Mouse (Mus musculus) erythroblast, adult 5-6 weeks (primary cell): ENCODE measurements around the gene Phlda2. TPM values are rescaled to one million over a fixed set of nuclear protein-coding genes. Genes with fewer than 3 reads are reported as not detected.

Experiments used
- ATAC-seq: replicated peaks from 2 replicates; pipeline ENCODE4 v1.8.0; 2016; ENCODE audit warnings: moderate number of reproducible peaks, mild to moderate bottlenecking, moderate TSS enrichment, inconsistent platforms; ENCODE audit not compliant: poor library complexity, low FRiP score, severe bottlenecking
- total RNA-seq, 2 experiments: library from RNA; stranded (forward) in 1 of 2; stranded (reverse) in 1 of 2; fragments of 150-400 nt in 1 of 2; fragments of 200-764, 138-1000 nt in 1 of 2; gene quantifications; 2 replicates each; pipeline versions ENCODE4 v1.2.3 to v1.2.4; 2015 to 2017; ENCODE audit warnings: low replicate concordance in 2 of 2

The Phlda2 gene
- total RNA-seq, 2 experiments from 2014 or later, result not detected

DNA sequence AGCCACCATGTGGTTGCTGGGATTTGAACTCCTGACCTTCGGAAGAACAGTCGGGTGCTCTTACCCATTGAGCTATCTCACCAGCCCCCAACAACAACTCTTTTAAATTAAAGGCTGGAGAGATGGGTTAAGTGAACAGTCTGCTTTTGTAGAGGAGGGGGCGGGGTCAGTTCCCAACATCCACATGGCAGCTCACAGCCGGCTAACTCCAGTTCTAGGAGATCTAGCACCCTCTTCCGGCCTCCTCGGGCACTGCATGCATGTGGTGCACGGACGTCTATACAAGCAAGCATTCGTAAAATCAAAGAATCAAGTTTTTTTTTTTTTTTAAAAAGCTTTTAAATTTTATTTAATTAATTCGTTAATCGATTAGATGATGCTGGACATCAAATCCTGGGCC lies 2.9 kb upstream of the Phlda2 start:
- ATAC-seq, result peak; percentile 68

DNA sequence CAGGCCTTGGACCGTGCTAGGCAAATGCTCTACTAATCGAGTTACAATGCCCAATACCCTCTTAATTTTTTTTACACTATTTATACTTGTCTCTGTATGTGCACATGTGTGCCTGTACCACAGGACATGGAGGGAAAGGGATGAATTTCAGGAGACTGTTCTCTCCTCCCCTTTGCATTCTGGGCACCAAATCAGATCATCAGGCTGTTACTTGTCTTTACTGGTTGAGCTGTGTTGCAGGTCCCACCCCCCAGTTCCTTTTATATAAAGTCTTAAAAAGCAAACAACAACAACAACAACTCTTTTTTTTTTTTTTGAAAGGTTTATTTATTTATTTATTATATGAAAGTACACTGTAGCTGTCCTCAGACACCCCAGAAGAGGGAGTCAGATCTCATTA lies 2.5 kb upstream of the Phlda2 start:
- no peak for ATAC-seq

DNA sequence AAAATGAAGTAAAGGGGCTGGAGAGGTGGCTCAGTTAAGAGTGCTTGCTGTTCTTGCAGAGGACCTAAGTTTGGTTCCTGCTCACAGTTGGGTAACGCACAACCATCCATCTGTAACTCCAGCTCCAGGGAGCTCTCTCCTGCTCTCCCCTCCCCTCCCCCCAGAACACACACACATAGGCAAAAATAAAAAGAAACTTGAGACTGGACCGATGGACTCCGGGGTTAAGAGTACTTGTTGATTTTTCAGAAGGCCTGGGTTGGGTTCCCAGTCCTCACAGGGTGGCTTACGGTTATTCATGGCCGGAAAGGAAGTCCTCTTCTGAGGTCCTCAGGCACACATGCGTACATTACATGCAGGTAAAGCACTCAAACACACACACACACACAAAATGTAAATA lies 976 bp upstream of the Phlda2 start:
- ATAC-seq, result no peak

DNA sequence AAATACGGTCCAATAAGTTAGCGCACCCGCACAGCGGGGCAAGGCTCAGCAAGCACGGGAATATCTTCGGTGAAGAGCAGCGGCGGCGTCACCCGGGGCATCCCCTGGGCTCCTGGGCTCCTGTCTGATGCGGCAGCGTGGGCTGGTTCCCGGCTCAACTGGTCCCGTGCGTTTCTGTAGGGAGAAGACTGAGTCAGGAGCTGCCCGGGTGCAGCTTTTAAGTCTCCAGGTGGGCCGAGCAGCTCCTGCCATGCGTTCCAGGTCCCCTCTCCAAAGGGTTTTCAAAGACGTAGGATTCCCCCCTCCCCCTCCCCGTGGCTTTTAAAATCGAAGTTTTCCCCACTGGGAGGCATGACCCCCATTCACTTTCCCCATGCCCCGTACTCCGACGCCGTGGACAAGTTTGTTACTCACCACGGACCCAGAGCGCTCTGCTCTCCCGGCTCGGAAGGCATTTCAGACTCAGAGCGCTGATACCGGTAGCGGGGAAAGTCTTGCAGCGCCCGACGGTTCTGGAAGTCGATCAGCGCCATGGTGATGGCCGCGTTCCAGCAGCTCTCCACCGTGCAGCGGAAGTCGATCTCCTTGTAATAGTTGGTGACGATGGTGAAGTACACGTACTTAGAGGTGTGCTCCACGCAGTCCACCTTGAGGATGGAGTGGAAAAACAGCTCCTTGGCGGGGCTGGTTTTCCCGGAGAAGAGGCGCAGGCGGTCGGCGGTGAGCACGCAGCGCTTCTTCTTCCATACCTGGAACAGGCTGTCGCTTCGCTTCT lies 1.1 kb downstream of the Phlda2 start:
- no peak for ATAC-seq

DNA sequence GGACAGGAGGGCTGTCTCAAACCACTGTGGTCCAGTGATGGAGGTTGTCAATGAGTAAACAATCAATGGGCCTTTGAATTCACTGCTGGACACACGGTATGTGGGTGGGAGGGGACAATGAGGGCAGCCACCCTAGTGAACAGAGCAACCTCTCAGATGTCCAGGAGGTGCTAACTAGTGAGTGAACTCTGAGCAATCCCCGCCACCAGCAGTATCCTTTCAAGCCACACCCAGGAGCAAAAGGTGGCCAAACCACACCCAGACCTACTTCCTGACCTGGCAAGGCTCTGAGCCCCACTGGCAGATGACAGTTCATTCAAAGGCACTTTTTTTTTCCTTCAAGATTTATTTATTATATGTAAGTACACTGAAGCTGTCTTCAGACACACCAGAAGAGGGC lies 2.0 kb downstream of the Phlda2 start:
- no peak for ATAC-seq

DNA sequence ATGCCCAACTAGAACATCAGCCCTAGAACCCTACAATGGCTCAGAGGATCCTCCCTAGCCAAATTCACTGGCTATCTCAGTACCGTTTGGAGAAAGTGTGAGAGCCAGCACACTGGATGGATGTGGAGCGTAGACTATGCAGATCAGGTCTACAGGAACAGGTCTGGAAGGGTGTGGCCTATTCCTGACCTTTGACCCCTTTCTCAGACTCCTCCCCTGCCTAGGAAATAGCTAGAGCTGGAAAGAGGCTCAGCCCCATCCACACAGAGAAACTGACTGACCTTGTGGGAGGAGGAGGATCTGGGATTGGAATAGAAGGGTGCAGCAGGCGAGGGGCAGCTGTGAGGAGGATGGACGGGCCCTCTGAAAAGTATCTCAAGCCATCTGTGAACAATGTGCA lies 4.4 kb downstream of the Phlda2 start:
- no peak for ATAC-seq

DNA sequence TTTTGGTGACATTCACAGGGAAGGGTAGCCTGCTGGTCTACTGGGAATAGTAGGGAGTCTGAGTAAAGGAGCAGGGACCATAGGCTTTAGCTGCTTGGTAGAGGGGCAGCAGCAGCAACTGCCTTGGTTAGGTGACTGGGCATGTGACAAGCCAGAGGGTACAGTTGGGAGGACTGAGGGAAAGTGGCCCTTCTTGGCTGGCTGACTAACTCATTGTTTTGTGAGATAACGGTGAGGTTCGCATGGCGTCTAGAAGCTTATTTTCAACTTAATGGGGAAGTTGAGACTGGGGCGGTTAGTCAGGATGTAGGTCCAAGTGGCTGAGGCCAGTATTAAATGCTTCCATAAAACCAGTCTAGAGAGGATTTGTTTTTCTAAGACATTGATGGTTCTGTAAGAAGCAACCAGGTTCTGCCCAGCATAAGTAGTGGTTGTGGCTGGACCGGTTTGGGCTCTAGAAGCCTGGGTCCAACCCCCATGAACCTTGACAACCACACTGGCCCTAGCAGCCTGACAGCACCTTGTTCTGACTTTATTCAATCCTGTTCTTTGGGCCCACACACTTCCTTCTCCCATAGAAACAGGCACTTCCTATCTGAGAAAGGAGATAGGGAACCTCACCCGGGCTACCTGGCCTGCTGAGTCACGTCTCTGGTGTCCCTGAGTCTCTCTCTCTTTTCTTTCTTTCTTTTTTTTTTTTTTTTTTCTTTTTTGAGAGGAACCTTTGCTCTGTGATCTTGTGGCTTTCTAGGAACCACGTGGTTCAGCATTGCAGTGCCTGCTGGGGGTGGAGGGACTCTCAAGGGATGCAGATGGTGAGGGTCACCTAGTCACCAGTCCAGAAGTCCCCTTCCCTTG lies 7.6 kb downstream of the Phlda2 start:
- no peak for ATAC-seq

DNA sequence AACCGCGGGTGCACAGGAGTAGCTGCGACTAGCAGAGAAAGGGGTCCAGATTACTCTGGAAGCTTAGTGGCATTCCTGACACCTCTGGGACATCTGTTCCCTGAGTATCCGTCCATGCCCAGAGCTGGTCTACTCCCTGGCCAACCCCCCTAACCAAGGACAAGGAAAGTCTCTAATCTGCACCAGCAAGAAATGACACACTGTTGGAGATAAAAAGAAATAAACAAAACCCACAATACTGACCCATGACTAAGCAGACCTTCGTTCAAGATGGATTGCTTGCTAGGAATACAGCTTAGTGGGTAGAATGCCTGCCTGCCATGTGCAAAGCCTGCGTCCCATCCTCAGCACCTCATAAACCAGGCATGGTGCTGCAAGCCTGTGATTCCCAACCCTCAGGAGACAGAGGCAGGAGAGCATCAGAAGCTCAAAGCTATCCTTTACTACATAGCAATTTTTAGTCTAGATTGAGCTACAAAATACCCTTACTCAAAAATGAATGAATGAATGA lies 9.3 kb downstream of the Phlda2 start:
- no peak for ATAC-seq

DNA sequence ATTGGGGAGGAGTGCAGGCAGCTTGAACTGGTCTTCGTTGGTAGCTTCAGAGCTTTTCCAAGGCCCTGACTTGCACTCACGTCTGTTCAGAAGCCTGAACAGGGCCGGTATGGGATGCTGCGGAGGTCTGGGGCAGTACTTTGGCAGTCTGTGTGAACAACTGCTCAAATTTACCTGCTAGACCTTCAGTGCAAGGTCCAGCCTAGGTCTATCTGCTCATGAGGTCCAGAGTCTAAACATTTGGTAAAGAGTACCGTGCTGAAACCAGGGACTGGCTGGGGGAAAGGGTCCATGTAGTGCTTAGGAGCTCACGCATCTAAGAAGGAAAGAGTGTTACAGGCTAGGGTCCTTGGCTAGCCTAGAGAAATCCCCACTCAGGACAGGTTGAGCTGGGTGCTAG lies 13.2 kb downstream of the Phlda2 start:
- ATAC-seq, result no peak

DNA sequence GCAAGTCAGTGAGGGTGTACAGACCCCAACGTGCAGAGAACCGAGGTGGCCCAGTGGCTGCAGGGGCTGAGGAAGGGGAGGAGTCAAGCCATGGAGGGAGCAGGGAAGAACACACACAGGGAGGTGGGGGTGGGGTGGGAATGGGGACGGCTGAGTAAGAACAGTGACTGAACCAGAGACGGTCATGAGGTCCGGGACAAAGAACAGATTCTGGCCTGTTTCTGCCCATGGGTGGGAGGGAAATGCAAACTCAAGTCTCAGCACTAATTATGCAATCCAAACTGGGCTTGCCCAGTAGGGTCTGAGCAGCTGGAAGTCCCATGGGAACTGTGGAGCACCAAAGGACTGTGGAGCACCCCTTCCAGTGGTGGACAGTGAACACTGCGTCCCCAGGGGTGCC lies 20.4 kb downstream of the Phlda2 start:
- no peak for ATAC-seq

DNA sequence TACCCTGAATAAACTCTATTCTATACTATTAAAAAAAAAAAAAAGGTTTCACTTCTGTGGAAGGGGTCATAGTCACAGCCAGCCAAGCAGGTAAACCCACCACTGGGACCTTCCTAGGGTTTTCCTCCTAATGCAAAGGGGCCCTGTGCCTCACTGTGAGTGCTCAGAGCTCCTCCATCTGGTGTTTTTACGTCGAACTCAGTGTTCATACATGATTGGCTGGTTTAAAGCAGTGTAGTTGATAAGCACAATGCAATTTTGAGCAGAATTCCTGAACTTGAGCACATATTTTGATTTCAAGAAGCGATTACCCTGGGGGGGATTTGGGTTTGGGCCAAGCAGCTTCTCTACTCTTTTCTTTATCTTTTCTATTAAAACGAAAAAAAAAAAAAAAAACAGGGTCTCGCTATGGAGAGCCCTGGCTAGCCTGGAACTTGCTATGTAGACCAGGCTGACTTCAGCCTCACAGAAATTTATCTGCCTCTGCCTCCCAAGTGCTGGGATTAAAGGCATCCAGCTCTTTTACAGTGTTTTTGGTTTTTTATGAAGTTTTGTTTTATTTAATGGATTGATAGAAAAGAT lies 21.1 kb downstream of the Phlda2 start:
- no peak for ATAC-seq

DNA sequence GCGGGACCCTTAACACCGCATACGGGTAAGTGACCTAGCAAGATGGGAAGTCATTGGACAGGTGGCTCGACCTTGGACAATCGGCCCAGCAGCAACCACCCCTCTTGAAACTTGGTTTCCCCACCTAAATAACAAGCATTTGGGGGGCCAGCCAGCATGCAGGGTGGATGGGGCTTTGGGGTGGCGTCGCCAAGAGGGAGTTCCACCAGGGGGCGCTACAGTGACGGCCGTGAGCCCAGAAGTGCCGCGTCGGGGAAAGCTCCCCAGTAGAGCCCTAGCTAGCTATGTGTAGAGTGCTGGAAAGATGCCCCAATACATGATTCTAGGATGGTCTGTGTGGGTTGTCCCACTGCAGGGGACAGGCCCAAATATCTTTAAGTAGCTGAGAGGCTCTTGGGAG lies 22.5 kb downstream of the Phlda2 start:
- peak; percentile 75 for ATAC-seq

DNA sequence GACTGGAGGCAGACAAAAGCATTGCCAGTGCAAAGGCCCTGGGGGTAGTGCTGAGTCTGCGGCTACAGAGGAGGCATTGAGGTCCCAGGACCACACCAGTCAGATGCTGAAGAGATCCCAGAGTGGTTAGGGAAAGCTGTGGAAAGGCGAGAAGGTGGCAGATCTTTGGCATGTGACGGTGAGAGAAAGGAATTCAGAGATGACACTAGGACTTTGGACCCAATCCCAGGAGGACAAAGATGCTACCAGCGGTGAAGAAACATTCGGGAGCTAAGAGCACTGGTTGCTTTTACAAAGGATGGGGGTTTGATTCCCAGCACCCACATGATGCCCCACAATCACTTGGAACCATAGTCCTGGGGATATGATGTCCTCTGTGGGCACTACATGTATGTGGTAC lies 25.1 kb downstream of the Phlda2 start:
- ATAC-seq, result no peak

DNA sequence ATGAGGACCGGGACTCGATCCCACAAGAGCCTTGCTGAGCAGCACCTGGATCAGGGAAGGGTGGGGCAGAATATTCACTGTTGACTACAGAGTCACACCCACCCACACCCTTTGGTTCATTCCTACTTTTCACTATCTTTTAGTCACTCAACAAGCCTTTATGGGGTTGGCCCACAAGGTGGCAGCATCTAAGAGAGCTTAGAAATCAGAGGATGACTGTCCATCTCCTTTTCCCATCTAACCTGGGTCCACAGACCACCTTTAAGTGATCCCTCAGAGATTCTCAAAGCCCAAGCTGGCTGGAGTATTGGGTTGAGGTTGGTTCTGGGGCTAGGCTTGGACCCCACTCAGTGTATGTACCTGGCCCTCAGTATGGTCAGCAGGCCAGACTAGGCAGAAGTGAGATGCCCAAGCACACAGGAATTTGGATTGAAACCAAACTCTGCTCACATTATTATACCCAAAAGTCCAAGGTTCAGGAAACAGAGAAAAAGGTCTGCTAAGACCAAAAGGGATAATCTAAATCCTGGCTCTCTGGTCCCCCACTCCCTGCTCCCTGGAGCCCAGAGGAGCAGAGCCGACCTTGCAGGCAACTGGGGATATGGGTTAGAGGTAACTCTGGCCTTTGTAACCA lies 26.1 kb downstream of the Phlda2 start:
- no peak for ATAC-seq

DNA sequence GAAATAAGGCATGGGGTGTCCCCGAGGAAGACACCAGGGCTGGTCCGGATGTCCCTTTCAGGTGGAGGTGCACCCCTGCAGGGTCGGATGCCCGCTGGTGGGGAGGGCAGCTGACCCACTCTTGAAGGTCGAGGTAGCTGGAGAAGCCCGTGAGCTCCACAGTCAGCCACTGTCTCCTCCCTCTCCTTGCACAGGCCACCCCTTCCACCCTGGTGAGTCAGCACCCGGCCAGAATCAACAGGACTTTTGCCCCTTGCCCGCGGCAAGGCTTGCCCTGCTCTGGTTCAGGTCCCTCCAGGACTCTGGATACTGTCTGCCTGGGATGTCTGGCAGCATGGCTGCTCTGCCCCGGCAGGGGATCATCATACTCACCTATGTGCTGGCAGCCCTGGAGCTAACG lies 27.1 kb downstream of the Phlda2 start:
- ATAC-seq, result no peak

DNA sequence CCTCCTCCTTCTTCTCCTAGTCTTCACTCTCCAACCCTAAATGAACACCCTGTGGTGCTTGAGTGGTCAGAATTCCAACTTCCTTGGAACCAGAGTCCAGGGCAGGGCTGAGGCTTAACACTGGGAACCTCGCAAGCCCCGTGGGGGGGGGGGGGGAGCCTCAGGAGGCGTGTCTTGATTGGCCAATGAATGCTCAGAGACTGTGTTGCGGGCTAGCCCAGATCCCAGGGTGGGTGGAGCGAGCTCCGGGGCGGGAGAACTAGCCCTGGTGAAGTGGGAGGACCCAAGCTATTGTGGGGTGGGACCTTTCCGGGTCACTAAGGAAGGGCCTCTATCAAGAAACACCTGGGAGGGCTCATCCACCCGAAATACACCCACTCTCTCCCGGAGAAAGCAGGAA lies 28.1 kb downstream of the Phlda2 start:
- ATAC-seq, result no peak

DNA sequence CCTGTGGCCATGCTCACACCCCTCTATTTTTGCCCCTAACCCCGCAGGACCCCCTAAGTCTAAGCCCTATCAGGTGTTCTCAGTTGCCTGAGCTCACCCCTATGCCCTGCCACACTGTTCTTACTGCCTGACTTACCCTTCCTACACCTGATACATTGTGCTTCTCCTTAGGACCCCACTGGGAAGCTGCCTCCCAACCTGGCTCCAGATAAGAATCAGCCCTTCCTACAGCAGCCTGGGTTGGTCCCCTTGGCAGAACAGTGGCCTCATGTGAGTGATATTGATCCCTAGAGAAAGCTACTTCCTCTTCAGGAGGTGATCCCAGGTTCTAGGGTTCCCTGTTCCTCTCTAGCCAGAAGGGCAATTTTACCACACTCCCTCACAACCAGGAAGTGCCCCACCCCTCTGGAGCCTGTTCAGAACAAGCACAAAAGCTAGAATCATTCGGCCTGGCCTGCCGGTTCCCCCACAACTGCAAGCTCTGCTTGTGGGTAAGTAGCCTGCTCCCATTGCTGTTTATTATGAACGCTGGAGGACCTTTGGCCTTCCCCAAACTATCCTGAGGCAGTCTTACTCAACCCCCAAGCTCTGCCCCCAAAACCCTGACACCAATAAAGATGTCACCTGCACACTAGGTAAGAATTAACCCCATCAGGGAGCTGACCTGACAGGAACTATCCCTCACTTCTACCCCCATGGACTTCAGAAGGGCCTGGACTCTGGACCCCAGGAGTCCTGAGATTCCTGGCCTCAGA lies 29.4 kb downstream of the Phlda2 start, which contains the start of gene Slc22a18:
Slc22a18 (plus strand) TSS at position 390 of the 755 bp plus-strand sequence.
- ATAC-seq, result no peak

DNA sequence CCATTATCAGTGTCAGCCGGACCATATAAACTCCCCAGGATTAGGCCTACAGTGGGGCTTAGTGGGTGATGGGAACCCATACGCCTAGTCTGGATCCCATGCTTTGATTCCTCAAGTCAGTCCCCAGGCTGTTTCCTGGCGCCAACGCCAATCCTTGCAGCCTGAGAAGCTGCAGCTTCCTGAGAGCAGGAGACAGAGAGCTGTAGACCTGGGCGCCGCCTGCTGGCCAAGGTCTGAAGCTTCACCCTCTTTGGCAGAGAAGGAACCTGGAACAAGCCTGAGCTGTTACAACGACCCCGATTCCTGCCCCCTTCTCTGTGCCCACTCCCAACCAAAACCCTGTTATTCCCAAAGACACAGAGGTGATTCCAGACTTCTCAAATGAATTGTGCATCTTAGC lies 33.0 kb downstream of the Phlda2 start:
- peak; percentile 67 for ATAC-seq

DNA sequence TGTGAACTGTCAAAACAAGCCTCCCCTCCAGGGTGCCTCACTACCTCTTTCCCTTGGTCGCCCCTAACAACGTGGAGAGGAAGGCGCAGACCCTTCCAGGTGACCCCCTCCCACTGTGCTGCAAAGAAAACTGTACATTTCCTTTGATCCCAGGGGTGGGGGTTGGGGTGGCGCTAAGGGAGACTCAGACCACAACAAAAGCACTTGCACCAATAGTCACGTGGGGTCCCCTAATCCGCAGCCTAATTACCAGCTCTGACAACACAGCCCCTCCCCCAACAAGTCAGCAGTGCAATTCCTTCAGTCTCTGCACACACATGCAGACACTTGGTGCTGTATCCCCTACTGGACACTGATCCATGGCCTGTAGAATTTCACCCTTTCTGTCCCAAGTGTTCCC lies 35.2 kb downstream of the Phlda2 start:
- no peak for ATAC-seq
